Mouse (Mus musculus): ENCODE data around the gene Otogl.

Gene Otogl

GRCm38 (mm10) chr10:107912084-107912573 lies at the start of gene Otogl:
TSS of gene Otogl (minus strand) at chr10:107912134.
- no peak for DNase-seq (ENCODE audit: low spot score in 2 of 2)

- no peak for DNase-seq (ENCODE audit: low spot score in 2 of 2)
Measured at GRCm38 (mm10) chr10:107956588-107956987, 44.7 kb upstream of the Otogl start.

- DNase-seq (ENCODE audit: low spot score in 2 of 2) = no peak
Measured at GRCm38 (mm10) chr10:107954444-107954843, 42.5 kb upstream of the Otogl start.

GRCm38 (mm10) chr10:107951596-107951995 lies 39.7 kb upstream of the Otogl start:
- no peak for DNase-seq (ENCODE audit: low spot score in 2 of 2)

- no peak for DNase-seq (ENCODE audit: low spot score in 2 of 2)
Measured at GRCm38 (mm10) chr10:107949945-107950344, 38.0 kb upstream of the Otogl start.

- no peak for DNase-seq (ENCODE audit: low spot score in 2 of 2)
Measured at GRCm38 (mm10) chr10:107948647-107949046, 36.7 kb upstream of the Otogl start.

GRCm38 (mm10) chr10:107948038-107948437 lies 36.1 kb upstream of the Otogl start:
- no peak for DNase-seq (ENCODE audit: low spot score in 2 of 2)

- DNase-seq (ENCODE audit: low spot score in 2 of 2) = no peak
Measured at GRCm38 (mm10) chr10:107946348-107946747, 34.4 kb upstream of the Otogl start.

- DNase-seq (ENCODE audit: low spot score in 2 of 2) = no peak
Measured at GRCm38 (mm10) chr10:107943859-107944258, 31.9 kb upstream of the Otogl start.

GRCm38 (mm10) chr10:107941188-107941900 lies 29.4 kb upstream of the Otogl start:
- no peak for DNase-seq (ENCODE audit: low spot score in 2 of 2)

GRCm38 (mm10) chr10:107940302-107940701 lies 28.4 kb upstream of the Otogl start:
- DNase-seq (ENCODE audit: low spot score in 2 of 2) = no peak

GRCm38 (mm10) chr10:107939821-107940220 lies 27.9 kb upstream of the Otogl start:
- no peak for DNase-seq (ENCODE audit: low spot score in 2 of 2)

- no peak for DNase-seq (ENCODE audit: low spot score in 2 of 2)
Measured at GRCm38 (mm10) chr10:107934055-107934454, 22.1 kb upstream of the Otogl start.

GRCm38 (mm10) chr10:107933527-107933926 lies 21.6 kb upstream of the Otogl start:
- no peak for DNase-seq (ENCODE audit: low spot score in 2 of 2)

GRCm38 (mm10) chr10:107931833-107932828 lies 20.2 kb upstream of the Otogl start:
- peak; percentile 40 to 53 for DNase-seq (ENCODE audit: low spot score in 2 of 2)

- DNase-seq (ENCODE audit: low spot score in 2 of 2) = no peak
Measured at GRCm38 (mm10) chr10:107930471-107931021, 18.6 kb upstream of the Otogl start.

- no peak for DNase-seq (ENCODE audit: low spot score in 2 of 2)
Measured at GRCm38 (mm10) chr10:107925306-107925705, 13.4 kb upstream of the Otogl start.

GRCm38 (mm10) chr10:107923860-107924259 lies 11.9 kb upstream of the Otogl start:
- DNase-seq (ENCODE audit: low spot score in 2 of 2) = no peak

- DNase-seq (ENCODE audit: low spot score in 2 of 2) = no peak
Measured at GRCm38 (mm10) chr10:107922750-107923149, 10.8 kb upstream of the Otogl start.

GRCm38 (mm10) chr10:107921549-107921948 lies 9.6 kb upstream of the Otogl start:
- DNase-seq (ENCODE audit: low spot score in 2 of 2) = no peak

- no peak for DNase-seq (ENCODE audit: low spot score in 2 of 2)
Measured at GRCm38 (mm10) chr10:107921134-107921533, 9.2 kb upstream of the Otogl start.

GRCm38 (mm10) chr10:107913013-107913412 lies 1.1 kb upstream of the Otogl start:
- DNase-seq (ENCODE audit: low spot score in 2 of 2) = no peak
